Mouse (Mus musculus) limb, embryonic 14.5 days (tissue): ENCODE data around the gene Sbf2. TPM values are rescaled to one million over a fixed set of nuclear protein-coding genes. Genes with fewer than 3 reads are reported as not detected.
"Not testable (repeated sequence)": the region's sequence is repeated elsewhere in the genome, so short reads cannot be mapped to it uniquely, and the experiment has no call there.

Experiments used
- ATAC-seq: fragments of 200-750 bp; cut with Nextera tagmentation; 2 replicates; pipeline ENCODE4 v1.8.0; 2017; ENCODE audit warnings: low read depth, moderate number of reproducible peaks, moderate TSS enrichment; ENCODE audit not compliant: low FRiP score
- DNase-seq: peaks from one replicate; pipeline ENCODE4 v3.0.0-alpha.2; 2015; ENCODE audit warnings: low spot score
- H3K27ac ChIP-seq: fragments of 300-500 bp; sonication (generic); replicated peaks from 2 replicates; pipeline ENCODE4 v1.5.1; 2014; ENCODE audit warnings: low read depth, mild to moderate bottlenecking, low read length, moderate library complexity, mixed read lengths
- H3K27me3 ChIP-seq: fragments of 300-500 bp; sonication (generic); 2 replicates; pipeline ENCODE4 v1.6.1; 2014; ENCODE audit warnings: low read length, mixed read lengths; ENCODE audit not compliant: control insufficient read depth, insufficient read depth
- H3K36me3 ChIP-seq: fragments of 300-500 bp; sonication (generic); 2 replicates; pipeline ENCODE4 v1.6.1; 2014; ENCODE audit warnings: mild to moderate bottlenecking, low read length, moderate library complexity, mixed read lengths; ENCODE audit not compliant: control insufficient read depth, insufficient read depth
- H3K4me1 ChIP-seq: fragments of 300-500 bp; sonication (generic); 2 replicates; pipeline ENCODE4 v1.6.1; 2014; ENCODE audit warnings: antibody characterized with exemption, low read length, mixed read lengths; ENCODE audit not compliant: control insufficient read depth, insufficient read depth
- H3K4me2 ChIP-seq: fragments of 300-500 bp; sonication (generic); replicated peaks from 2 replicates; pipeline ENCODE4 v1.6.1; 2014; ENCODE audit warnings: low read depth, mild to moderate bottlenecking, low read length, moderate library complexity; ENCODE audit not compliant: severe bottlenecking
- H3K4me3 ChIP-seq: fragments of 300-500 bp; sonication (generic); replicated peaks from 2 replicates; pipeline ENCODE4 v1.5.1; 2014; ENCODE audit warnings: low read length
- H3K9ac ChIP-seq: fragments of 300-500 bp; sonication (generic); 2 replicates; pipeline ENCODE4 v1.6.1; 2014; ENCODE audit warnings: mild to moderate bottlenecking, low read depth, low read length, moderate library complexity; ENCODE audit not compliant: severe bottlenecking
- H3K9me3 ChIP-seq: fragments of 300-500 bp; sonication (generic); 2 replicates; pipeline ENCODE4 v1.6.1; 2016; ENCODE audit warnings: low read length; ENCODE audit not compliant: control insufficient read depth
- POLR2A ChIP-seq: fragments of 200-500 bp; IDR thresholded peaks from 2 replicates; pipeline ENCODE4 v1.8.0; 2012; ENCODE audit warnings: inconsistent platforms, mild to moderate bottlenecking, moderate library complexity, borderline replicate concordance; ENCODE audit not compliant: insufficient read depth, insufficient read length; ENCODE audit errors: extremely low read depth
- WGBS: fragments of 180-500 bp; shearing (Covaris S2); extraction: QIAGEN DNeasy Blood & Tissue Kit; methylation state at CpG from one replicate; pipeline ENCODE4 v1.1.7; 2014; 5-methylcytosine and 5-hydroxymethylcytosine counted together
- polyA plus RNA-seq, 2 experiments: library from polyadenylated mRNA; depleted of rRNA in 1 of 2; stranded (reverse) in 1 of 2; unstranded in 1 of 2; fragments of >200 nt; fragmentation: Nextera tagmentation in 1 of 2; extraction: Ambion mirVana in 1 of 2; gene quantifications; 2 replicates each; pipeline versions ENCODE4 v1.2.1 to v1.2.3; 2012 to 2014

Sbf2 gene
- polyA plus RNA-seq, 2 experiments: 24.7 TPM

GRCm38 (mm10) chr7:110402092-110402491, 212.6 kb downstream of the Sbf2 start:
- 65% methylated on average over 1 of the region's 1 CpGs for WGBS
- H3K27ac ChIP-seq: no peak overlapping the region
- TF ChIP-seq POLR2A: no peak
- DNase-seq (peak; percentile 32), ATAC-seq (no peak)
- no peak overlapping the region for H3K9ac ChIP-seq
- no peaks in the 10 kb centered on the region for H3K27me3 ChIP-seq
- H3K4me1 ChIP-seq: no peaks in the 10 kb centered on the region
- H3K4me3 ChIP-seq: no peak overlapping the region
- H3K4me2 ChIP-seq: no peak overlapping the region
- peaks cover 6% of the 10 kb centered on the region; the same call in 1 of the 2 replicates for H3K36me3 ChIP-seq
- no peaks in the 10 kb centered on the region for H3K9me3 ChIP-seq

- TF ChIP-seq POLR2A: no peak
- no peak overlapping the region for H3K4me2 ChIP-seq
- no peaks in the 10 kb centered on the region for H3K9me3 ChIP-seq
- DNase-seq (no peak), ATAC-seq (no peak)
- H3K27me3 ChIP-seq: no peaks in the 10 kb centered on the region
- H3K27ac ChIP-seq: no peak overlapping the region
- 0 out of 2 replicates have a peak, but pooled peaks cover 3% of the 10 kb centered on the region for H3K36me3 ChIP-seq
- H3K4me3 ChIP-seq: no peak overlapping the region
- H3K4me1 ChIP-seq: no peaks in the 10 kb centered on the region
- H3K9ac ChIP-seq: no peak overlapping the region
- whole genome bisulfite sequencing: 86% methylated on average over 6 of the region's 6 CpGs
Measured at GRCm38 (mm10) chr7:110392576-110392975, 222.1 kb downstream of the Sbf2 start.

- Histone ChIP-seq H3K4me2 (no peak overlapping the region), H3K4me1 (no peaks in the 10 kb centered on the region), H3K9ac (no peak overlapping the region), H3K27ac (no peak overlapping the region), H3K4me3 (no peak overlapping the region), H3K27me3 (no peaks in the 10 kb centered on the region), H3K36me3 (no peaks in the 10 kb centered on the region), H3K9me3 (no peaks in the 10 kb centered on the region)
- DNase-seq (no peak), ATAC-seq (no peak)
- WGBS: 90% methylated on average over 2 of the region's 2 CpGs
- no peak for TF ChIP-seq POLR2A
Measured at GRCm38 (mm10) chr7:110391632-110392031, 223.1 kb downstream of the Sbf2 start.

GRCm38 (mm10) chr7:110388889-110389288, 225.8 kb downstream of the Sbf2 start:
- not testable (repeated sequence) for H3K9me3 ChIP-seq, ATAC-seq, H3K36me3 ChIP-seq, H3K4me2 ChIP-seq, H3K27me3 ChIP-seq, H3K4me1 ChIP-seq, H3K9ac ChIP-seq, DNase-seq, H3K27ac ChIP-seq, H3K4me3 ChIP-seq
- WGBS: 73% methylated on average over 2 of the region's 2 CpGs

GRCm38 (mm10) chr7:110387565-110387964, 227.2 kb downstream of the Sbf2 start:
- Histone ChIP-seq H3K27ac (no peak overlapping the region), H3K4me1 (no peaks in the 10 kb centered on the region), H3K9me3 (no peaks in the 10 kb centered on the region), H3K4me2 (no peak overlapping the region), H3K36me3 (no peaks in the 10 kb centered on the region; the same call in 1 of the 2 replicates), H3K27me3 (no peaks in the 10 kb centered on the region), H3K9ac (no peak overlapping the region), H3K4me3 (no peak overlapping the region)
- no peak for TF ChIP-seq POLR2A
- ATAC-seq (no peak), DNase-seq (no peak)
- 72% methylated on average over 2 of the region's 2 CpGs for WGBS

- Histone ChIP-seq H3K4me1 (no peaks in the 10 kb centered on the region), H3K9me3 (no peaks in the 10 kb centered on the region), H3K36me3 (no peaks in the 10 kb centered on the region; the same call in 1 of the 2 replicates), H3K27me3 (no peaks in the 10 kb centered on the region), H3K4me3 (no peak overlapping the region), H3K27ac (no peak overlapping the region), H3K9ac (no peak overlapping the region), H3K4me2 (no peak overlapping the region)
- no peak for TF ChIP-seq POLR2A
- no peak for ATAC-seq
- WGBS: 89% methylated on average over 1 of the region's 1 CpGs
- no peak for DNase-seq
Measured at GRCm38 (mm10) chr7:110385482-110385881, 229.2 kb downstream of the Sbf2 start.
